In the genomic region with DNA sequence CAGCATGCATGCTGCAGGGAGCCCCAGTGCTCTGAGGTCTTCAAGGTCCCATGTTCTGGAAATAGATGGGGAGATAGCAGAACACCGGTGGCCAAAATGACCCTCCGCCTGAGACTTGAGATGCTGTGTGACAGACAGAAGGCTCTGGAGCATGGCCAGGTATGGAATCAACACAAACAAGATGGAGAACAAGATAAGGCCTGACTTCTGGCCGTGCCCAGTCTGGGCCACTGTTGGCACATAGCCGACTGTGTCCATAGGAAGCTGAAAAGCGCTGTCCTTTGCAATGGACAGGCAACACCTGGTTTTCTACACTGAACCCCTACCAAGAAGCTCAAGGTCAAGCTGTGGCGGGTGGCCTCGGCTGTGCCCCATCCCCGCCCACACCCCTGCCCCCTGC, we compare ENCODE assay signal across 11 mouse cellular contexts. TPM values are rescaled to one million over a fixed set of nuclear protein-coding genes. Genes with fewer than 3 reads are reported as not detected.
A peak's percentile ranks its signal among the peaks of the same experiment; 100 is the strongest.
DNase-seq lines count a peak whose midpoint lies in the region; ATAC-seq and TF ChIP-seq lines count a peak whose summit lies in the region.
"Had no signal": no experiment of that assay in that cellular context is flagged by ENCODE, and none has a peak within 500 bp of the region (broad histone marks: within the 10 kb centered on the region; RNA-seq: fewer than 3 reads in every experiment).

No protein-coding gene starts in this region.

- no peaks in the 10 kb centered on the region for H3K27me3 ChIP-seq in heart, embryonic 14.5 days (ENCODE audit: control insufficient read depth, insufficient read depth, low read length)
- H3K27me3 ChIP-seq in E14TG2a.4 (ENCODE audit: insufficient read depth, low read length) = no peaks in the 10 kb centered on the region
- H3K27me3 ChIP-seq in erythroblast, embryonic 14.5 days (ENCODE audit: control insufficient read depth) = no peaks in the 10 kb centered on the region
- H3K27me3 ChIP-seq in limb, embryonic 10.5 days (ENCODE audit: low read depth, poor library complexity, severe bottlenecking) = no peaks in the 10 kb centered on the region
- H3K27me3 ChIP-seq in intestine, embryonic 15.5 days (replicated peaks) = no peaks in the 10 kb centered on the region
- H3K27me3 ChIP-seq in thymus, adult 2 months (ENCODE audit: control insufficient read depth, insufficient read depth, low read length) = no peaks in the 10 kb centered on the region
- H3K27me3 ChIP-seq: limb, embryonic 15.5 days had no signal

- no peak for TF ChIP-seq CTCF in E14TG2a.4 (conservative IDR thresholded peaks at IDR 0.05; ENCODE audit: low read length)
- TF ChIP-seq CTCF in thymus, adult 2 months (IDR thresholded peaks at IDR 0.05; ENCODE audit: borderline replicate concordance, control insufficient read depth, extremely low read depth, insufficient read depth, low read length, poor library complexity) = no peak

- 70% methylated on average over 8 of the region's 8 CpGs for WGBS in heart, embryonic 14.5 days
- 91% methylated on average over 8 of the region's 8 CpGs for WGBS in limb, embryonic 10.5 days
- WGBS in intestine, embryonic 15.5 days = 84% methylated on average over 8 of the region's 8 CpGs
- 90% methylated on average over 8 of the region's 8 CpGs for WGBS in thymus, adult 2 months

- H3K9me3 ChIP-seq in heart, embryonic 14.5 days (ENCODE audit: control insufficient read depth, low read length) = no peaks in the 10 kb centered on the region
- H3K9me3 ChIP-seq in E14TG2a.4 (ENCODE audit: low read length) = no peaks in the 10 kb centered on the region
- H3K9me3 ChIP-seq in erythroblast, embryonic 14.5 days (ENCODE audit: control insufficient read depth, low read length) = no peaks in the 10 kb centered on the region
- H3K9me3 ChIP-seq in limb, embryonic 10.5 days (replicated peaks) = no peaks in the 10 kb centered on the region
- H3K9me3 ChIP-seq in intestine, embryonic 15.5 days = no peaks in the 10 kb centered on the region
- H3K9me3 ChIP-seq: limb, embryonic 15.5 days had no signal

- peaks cover 24% of the 10 kb centered on the region for H3K36me3 ChIP-seq in heart, embryonic 14.5 days (ENCODE audit: control insufficient read depth, insufficient read depth, low read length)
- H3K36me3 ChIP-seq in E14TG2a.4 (ENCODE audit: insufficient read depth, low read length) = peaks cover 33% of the 10 kb centered on the region
- peaks cover 92% of the 10 kb centered on the region for H3K36me3 ChIP-seq in erythroblast, embryonic 14.5 days (ENCODE audit: control insufficient read depth)
- peaks cover 49% of the 10 kb centered on the region for H3K36me3 ChIP-seq in limb, embryonic 10.5 days
- no peaks in the 10 kb centered on the region; the same call in 1 of the 2 replicates for H3K36me3 ChIP-seq in intestine, embryonic 15.5 days
- H3K36me3 ChIP-seq in thymus, adult 2 months (ENCODE audit: control insufficient read depth, insufficient read depth, low read length) = no peaks in the 10 kb centered on the region

- no peak overlapping the region for H3K4me3 ChIP-seq in heart, embryonic 14.5 days (ENCODE audit: control insufficient read depth in 1 of 2, insufficient read depth in 1 of 2, low read depth in 1 of 2, low read length in 2 of 2)
- H3K4me3 ChIP-seq in E14TG2a.4 (replicated peaks; ENCODE audit: low read length) = peak overlapping the region; percentile 59; the same call in 1 of the 2 replicates
- H3K4me3 ChIP-seq in erythroblast, embryonic 14.5 days (replicated peaks) = peak overlapping the region; percentile 72
- H3K4me3 ChIP-seq in limb, embryonic 10.5 days = no peak overlapping the region
- no peak overlapping the region for H3K4me3 ChIP-seq in intestine, embryonic 15.5 days (replicated peaks)
- H3K4me3 ChIP-seq in thymus, adult 2 months (ENCODE audit: control insufficient read depth, insufficient read depth, low read length) = no peak overlapping the region
- H3K4me3 ChIP-seq: limb, embryonic 15.5 days had no signal

- H3K9ac ChIP-seq in heart, embryonic 14.5 days (ENCODE audit: low read length) = peak overlapping the region; percentile 51
- no peak overlapping the region for H3K9ac ChIP-seq in intestine, embryonic 15.5 days
- H3K9ac ChIP-seq: limb, embryonic 15.5 days had no signal

- peak overlapping the region; percentile 48 for H3K4me2 ChIP-seq in heart, embryonic 14.5 days (ENCODE audit: low read length)
- H3K4me2 ChIP-seq in intestine, embryonic 15.5 days (replicated peaks) = no peak overlapping the region
- H3K4me2 ChIP-seq: limb, embryonic 15.5 days had no signal

- no peak for TF ChIP-seq POLR2A in thymus, adult 2 months (IDR thresholded peaks at IDR 0.05; ENCODE audit: control insufficient read depth, extremely low read depth, insufficient read depth, low read length, poor library complexity)

- peaks cover 34 to 48% of the 10 kb centered on the region in 2 experiments for H3K4me1 ChIP-seq in heart, embryonic 14.5 days (ENCODE audit: control insufficient read depth in 2 of 2, insufficient read depth in 2 of 2, low read length in 2 of 2)
- H3K4me1 ChIP-seq in E14TG2a.4 (replicated peaks; ENCODE audit: low read depth, low read length) = peaks cover 93% of the 10 kb centered on the region
- peaks cover 92% of the 10 kb centered on the region for H3K4me1 ChIP-seq in erythroblast, embryonic 14.5 days (ENCODE audit: control insufficient read depth)
- H3K4me1 ChIP-seq in limb, embryonic 10.5 days = peaks cover 37% of the 10 kb centered on the region
- peaks cover 32% of the 10 kb centered on the region for H3K4me1 ChIP-seq in intestine, embryonic 15.5 days (replicated peaks)
- peaks cover 3% of the 10 kb centered on the region; the same call in 1 of the 2 replicates for H3K4me1 ChIP-seq in thymus, adult 2 months (replicated peaks; ENCODE audit: control insufficient read depth, insufficient read depth, low read length)

- no peak for DNase-seq in heart, adult 8-10 months (ENCODE audit: low spot score)
- DNase-seq in limb, embryonic 10.5 days (ENCODE audit: low spot score) = no peak
- DNase-seq in adrenal gland, adult 8-10 months = no peak
- no peak for DNase-seq in thymus, adult 2 months

- H3K27ac ChIP-seq in heart, embryonic 14.5 days (replicated peaks in 1 of 2; ENCODE audit: control insufficient read depth in 1 of 2, insufficient read depth in 1 of 2, low read depth in 2 of 2, low read length in 2 of 2) = peak overlapping the region; percentile 37 to 84; a peak in 2 of 4 replicates
- 0 out of 2 replicates have a peak overlapping the region, but pooled peaks have one; percentile 27 for H3K27ac ChIP-seq in limb, embryonic 10.5 days
- H3K27ac ChIP-seq in intestine, embryonic 15.5 days = no peak overlapping the region; the same call in 1 of the 2 replicates
- H3K27ac ChIP-seq in thymus, adult 2 months (ENCODE audit: control insufficient read depth, insufficient read depth, low read length) = no peak overlapping the region
- H3K27ac ChIP-seq: limb, embryonic 15.5 days had no signal

- ATAC-seq in heart, embryonic 14.5 days (ENCODE audit: insufficient number of reproducible peaks, insufficient read depth, low FRiP score, low read depth) = no peak
- ATAC-seq in intestine, embryonic 15.5 days = no peak
- ATAC-seq: activated CD4-positive, CD25-positive, alpha-beta regulatory T cell, adult 4 months; CD4-positive, CD25-positive, alpha-beta regulatory T cell, adult 4 months had no signal

RNA-seq across cellular contexts. Expression of gene Ssh1, which starts 19.9 kb away (rescaled TPM):
- 15.1 and 16.4 TPM in 2 replicates for polyA plus RNA-seq in heart, embryonic 14.5 days (2014; fragmentation: Nextera tagmentation; extraction: Ambion mirVana)
- total RNA-seq in heart, adult 8-10 months (2022) = 10 to 100 TPM; 12.3 to 16.8 (median 13.4) TPM
- polyA plus RNA-seq in erythroblast, embryonic 14.5 days (2012) = 3.3 TPM in 2 replicates
- 13.6 and 16.4 TPM in 2 replicates for polyA plus RNA-seq in limb, embryonic 10.5 days (2016; fragmentation: Nextera tagmentation; extraction: Ambion mirVana)
- total RNA-seq in adrenal gland, adult 8-10 months (2022) = 10 to 100 TPM; 17.3 to 32.2 (median 23.3) TPM
- 10.1 and 11.8 TPM in 2 replicates for polyA plus RNA-seq in intestine, embryonic 15.5 days (2015; fragmentation: Nextera tagmentation; extraction: Ambion mirVana)
- polyA plus RNA-seq in thymus, adult 2 months (2012; rRNA removed) = 10.7 and 11.6 TPM in 2 replicates

RNA-seq across cellular contexts. Expression of gene Dao, which starts 29.7 kb away (rescaled TPM):
- not detected in 2 replicates for polyA plus RNA-seq in heart, embryonic 14.5 days (2014; fragmentation: Nextera tagmentation; extraction: Ambion mirVana)
- total RNA-seq in heart, adult 8-10 months (2022) = not detected
- polyA plus RNA-seq in erythroblast, embryonic 14.5 days (2012) = not detected in 2 replicates
- polyA plus RNA-seq in limb, embryonic 10.5 days (2016; fragmentation: Nextera tagmentation; extraction: Ambion mirVana) = not detected in 2 replicates
- not detected for total RNA-seq in adrenal gland, adult 8-10 months (2022)
- polyA plus RNA-seq in intestine, embryonic 15.5 days (2015; fragmentation: Nextera tagmentation; extraction: Ambion mirVana) = 13.8 and 17.1 TPM in 2 replicates
- 0.11 and 0.36 TPM in 2 replicates for polyA plus RNA-seq in thymus, adult 2 months (2012; rRNA removed)
- polyA plus RNA-seq: limb, embryonic 15.5 days had no signal

Comparison
In these comparisons a context has a peak if more than half of its experiments do, and no peak if none do; other contexts are left out.
1. H3K27ac ChIP-seq: peak in heart, embryonic 14.5 days (2 of 2) and limb, embryonic 10.5 days (single experiment); none in intestine, embryonic 15.5 days (single experiment) and thymus, adult 2 months (single experiment).
2. H3K4me3 ChIP-seq: peak in E14TG2a.4 (single experiment) and erythroblast, embryonic 14.5 days (single experiment); none in heart, embryonic 14.5 days (0 of 2), limb, embryonic 10.5 days (single experiment), intestine, embryonic 15.5 days (single experiment) and thymus, adult 2 months (single experiment).
3. RNA of gene Dao, which starts 29.7 kb away (polyA plus RNA-seq): 13.8 to 17.1 TPM in intestine, embryonic 15.5 days; 0.11 to 0.36 TPM in thymus, adult 2 months, not detected in heart, embryonic 14.5 days, not detected in erythroblast, embryonic 14.5 days and not detected in limb, embryonic 10.5 days; every median in the first group is over 10 times any median in the second.